Mouse (Mus musculus) midbrain, embryonic 15.5 days (tissue): ENCODE results near the gene Kif17. TPM values are rescaled to one million over a fixed set of nuclear protein-coding genes. Genes with fewer than 3 reads are reported as not detected.

Experiments used
- ATAC-seq: fragments of 200-750 bp; cut with Nextera tagmentation; replicated peaks from 2 replicates; pipeline ENCODE4 v1.8.0; 2017; ENCODE audit warnings: moderate TSS enrichment
- H3K27ac ChIP-seq: fragments of 300-500 bp; sonication (generic); 2 replicates; pipeline ENCODE4 v1.5.1; 2015; ENCODE audit warnings: mild to moderate bottlenecking, inconsistent platforms
- H3K27me3 ChIP-seq: fragments of 300-500 bp; sonication (generic); replicated peaks from 2 replicates; pipeline ENCODE4 v1.6.1; 2015; ENCODE audit warnings: inconsistent platforms
- H3K36me3 ChIP-seq: fragments of 300-500 bp; sonication (generic); replicated peaks from 2 replicates; pipeline ENCODE4 v1.6.1; 2015; ENCODE audit warnings: inconsistent platforms
- H3K4me1 ChIP-seq: fragments of 300-500 bp; sonication (generic); 2 replicates; pipeline ENCODE4 v1.6.1; 2015; ENCODE audit warnings: inconsistent platforms
- H3K4me2 ChIP-seq: fragments of 300-500 bp; sonication (generic); 2 replicates; pipeline ENCODE4 v1.6.1; 2015; ENCODE audit warnings: inconsistent platforms, mild to moderate bottlenecking, moderate library complexity
- H3K4me3 ChIP-seq: fragments of 300-500 bp; sonication (generic); 2 replicates; pipeline ENCODE4 v1.5.1; 2015; ENCODE audit warnings: mild to moderate bottlenecking, inconsistent platforms
- H3K9ac ChIP-seq: fragments of 300-500 bp; sonication (generic); 2 replicates; pipeline ENCODE4 v1.6.1; 2015; ENCODE audit warnings: mild to moderate bottlenecking, inconsistent platforms
- H3K9me3 ChIP-seq: fragments of 300-500 bp; sonication (generic); 2 replicates; pipeline ENCODE4 v1.6.1; 2016; ENCODE audit warnings: inconsistent platforms
- WGBS: fragments of 180-500 bp; shearing (Covaris S2); methylation state at CpG from one replicate; pipeline ENCODE4 v1.1.7; 2015; ENCODE audit warnings: mixed read lengths; 5-methylcytosine and 5-hydroxymethylcytosine counted together
- polyA plus RNA-seq: library from polyadenylated mRNA; unstranded; fragments of >200 nt; fragmentation: Nextera tagmentation; extraction: Ambion mirVana; gene quantifications from 2 replicates; pipeline ENCODE4 v1.2.1, GENCODE M21; 2015

Kif17 gene
- polyA plus RNA-seq, 1 experiment from 2014 or later, result 3.8 TPM

DNA sequence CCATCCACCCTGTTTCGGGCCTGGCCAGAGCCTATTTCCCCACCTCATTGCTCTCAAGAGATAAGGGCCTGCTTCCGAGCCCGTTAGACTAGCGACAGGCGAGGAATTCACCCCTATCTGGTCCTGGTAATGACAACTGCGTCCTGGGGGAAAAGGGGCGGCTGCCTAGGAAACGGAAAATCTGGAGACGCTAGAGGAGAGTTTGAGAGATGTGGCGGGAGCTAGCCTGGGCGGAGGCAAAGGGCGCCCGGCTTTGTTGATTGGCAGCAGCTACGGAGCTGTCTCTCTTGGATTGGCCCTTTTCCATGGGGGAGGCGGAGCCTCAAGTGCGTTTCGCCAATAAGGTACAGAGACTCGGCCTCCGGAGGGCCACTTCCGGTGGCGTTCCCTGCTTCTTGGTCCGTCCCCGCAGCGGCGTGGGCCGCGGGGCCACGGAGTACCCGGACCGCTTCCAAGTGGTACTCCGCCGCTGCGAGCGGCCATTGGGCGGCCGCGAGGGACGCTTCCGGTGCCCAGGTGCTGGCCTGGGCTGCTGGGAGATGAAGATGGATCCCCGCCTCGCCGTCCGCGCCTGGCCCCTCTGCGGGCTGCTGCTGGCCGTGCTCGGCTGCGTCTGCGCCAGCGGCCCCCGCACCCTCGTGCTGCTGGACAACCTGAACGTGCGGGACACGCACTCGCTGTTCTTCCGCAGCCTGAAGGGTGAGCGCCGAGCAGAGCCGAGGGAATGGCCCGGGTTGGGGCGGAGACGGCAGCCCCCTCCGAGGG is 54.3 kb downstream of the Kif17 start, which contains the start of gene Ddost:
TSS of gene Ddost (plus strand) at position 391 of the 765 bp plus-strand sequence.
- Histone ChIP-seq H3K27me3 (no peaks in the 10 kb centered on the region), H3K4me2 (peak within 1 kb of the TSS; percentile 91), H3K4me3 (peak within 1 kb of the TSS; percentile 99), H3K27ac (peak within 1 kb of the TSS; percentile 85), H3K4me1 (peaks cover 33% of the 10 kb centered on the region), H3K36me3 (peaks cover 4% of the 10 kb centered on the region; the same call in 1 of the 2 replicates), H3K9me3 (no peaks in the 10 kb centered on the region), H3K9ac (peak within 1 kb of the TSS; percentile 96)
- peak; percentile 99 for ATAC-seq
- WGBS, result under 1% methylated on average over 59 of the region's 64 CpGs

DNA sequence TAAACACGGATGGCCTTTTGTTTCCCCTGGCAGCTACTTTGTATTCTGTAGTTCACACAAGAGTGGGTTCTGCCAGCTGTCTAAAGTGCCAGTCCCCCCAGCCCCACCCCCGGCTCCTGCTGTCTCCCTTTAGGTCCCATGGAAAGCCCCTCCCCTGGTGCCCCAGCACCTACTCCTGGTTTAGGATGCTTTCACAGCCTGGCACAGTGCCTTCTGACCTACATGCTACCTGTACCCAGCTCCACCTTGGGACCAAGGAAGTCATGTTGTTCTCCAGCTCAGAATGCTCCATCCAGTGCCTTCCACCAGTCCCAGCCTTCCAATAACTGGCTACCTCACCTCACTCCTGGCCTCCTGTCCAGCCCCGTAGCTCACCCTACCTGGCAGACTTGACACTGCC is 56.8 kb downstream of the Kif17 start:
- no peaks in the 10 kb centered on the region for H3K9me3 ChIP-seq

GRCm38 (mm10) chr4:138307739-138308138 is 57.5 kb downstream of the Kif17 start:
- 95% methylated on average over 12 of the region's 12 CpGs for WGBS
- no peak overlapping the region for H3K4me3 ChIP-seq
- ATAC-seq, result no peak
- peaks cover 33% of the 10 kb centered on the region for H3K4me1 ChIP-seq
- H3K4me2 ChIP-seq, result no peak overlapping the region
- H3K27me3 ChIP-seq, result no peaks in the 10 kb centered on the region
- H3K9ac ChIP-seq, result no peak overlapping the region
- H3K9me3 ChIP-seq, result no peaks in the 10 kb centered on the region
- peaks cover 26% of the 10 kb centered on the region for H3K36me3 ChIP-seq
- no peak overlapping the region for H3K27ac ChIP-seq

More for the DNA sequence above, 56.8 kb downstream of the Kif17 start:
- Histone ChIP-seq H3K27ac (no peak overlapping the region), H3K36me3 (peaks cover 20% of the 10 kb centered on the region), H3K4me1 (peaks cover 33% of the 10 kb centered on the region), H3K9ac (no peak overlapping the region), H3K27me3 (no peaks in the 10 kb centered on the region), H3K4me2 (no peak overlapping the region), H3K4me3 (no peak overlapping the region)
- ATAC-seq, result no peak
- 82% methylated on average over 3 of the region's 3 CpGs for WGBS

- H3K9ac ChIP-seq, result no peak overlapping the region
- H3K27me3 ChIP-seq, result no peaks in the 10 kb centered on the region
- no peak overlapping the region for H3K27ac ChIP-seq
- H3K36me3 ChIP-seq, result peaks cover 45% of the 10 kb centered on the region
- no peak overlapping the region for H3K4me2 ChIP-seq
- no peak overlapping the region for H3K4me3 ChIP-seq
- peaks cover 21% of the 10 kb centered on the region for H3K4me1 ChIP-seq
- no peak for ATAC-seq
- 96% methylated on average over 19 of the region's 19 CpGs for WGBS
- no peaks in the 10 kb centered on the region for H3K9me3 ChIP-seq
These were observed 60.2 kb downstream of the Kif17 start for GRCm38 (mm10) chr4:138310311-138310910.

GRCm38 (mm10) chr4:138311595-138311994 is 61.4 kb downstream of the Kif17 start:
- Histone ChIP-seq H3K4me3 (no peak overlapping the region), H3K9ac (no peak overlapping the region), H3K27ac (no peak overlapping the region), H3K36me3 (peaks cover 47% of the 10 kb centered on the region), H3K9me3 (no peaks in the 10 kb centered on the region), H3K4me1 (peaks cover 10% of the 10 kb centered on the region; the same call in 1 of the 2 replicates), H3K4me2 (no peak overlapping the region), H3K27me3 (no peaks in the 10 kb centered on the region)
- WGBS, result 68% methylated on average over 8 of the region's 8 CpGs
- ATAC-seq, result peak; percentile 38

- no peak overlapping the region for H3K27ac ChIP-seq
- no peaks in the 10 kb centered on the region for H3K27me3 ChIP-seq
- no peak overlapping the region for H3K9ac ChIP-seq
- H3K4me2 ChIP-seq, result no peak overlapping the region
- H3K9me3 ChIP-seq, result no peaks in the 10 kb centered on the region
- 93% methylated on average over 3 of the region's 3 CpGs for WGBS
- H3K4me3 ChIP-seq, result no peak overlapping the region
- no peak for ATAC-seq
- H3K36me3 ChIP-seq, result peaks cover 53% of the 10 kb centered on the region
- peaks cover 5% of the 10 kb centered on the region; the same call in 1 of the 2 replicates for H3K4me1 ChIP-seq
These were observed 61.9 kb downstream of the Kif17 start for GRCm38 (mm10) chr4:138312105-138312504.

DNA sequence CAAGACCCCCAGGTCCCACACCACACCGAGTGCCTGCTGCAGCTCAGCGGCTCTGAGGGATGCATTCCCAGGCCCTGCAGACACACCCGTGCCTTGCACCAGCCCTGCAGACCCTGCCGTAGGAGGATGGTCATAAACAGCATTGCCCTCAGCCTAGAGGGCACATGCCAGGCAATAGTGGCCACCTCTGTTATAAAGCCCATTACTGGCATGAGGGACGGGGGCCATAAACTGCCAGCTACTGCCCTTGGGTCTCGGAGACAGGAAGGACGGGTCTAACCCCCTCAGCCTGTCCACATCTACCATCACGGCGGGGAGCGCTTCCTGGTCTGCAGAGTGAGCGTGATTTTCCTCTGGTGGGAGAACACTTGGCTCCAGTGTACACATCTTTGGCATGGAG is 62.8 kb downstream of the Kif17 start:
- Histone ChIP-seq H3K27me3 (no peaks in the 10 kb centered on the region), H3K9me3 (no peaks in the 10 kb centered on the region), H3K36me3 (peaks cover 53% of the 10 kb centered on the region), H3K9ac (no peak overlapping the region), H3K27ac (no peak overlapping the region), H3K4me3 (no peak overlapping the region), H3K4me1 (peaks cover 4% of the 10 kb centered on the region), H3K4me2 (no peak overlapping the region)
- no peak for ATAC-seq
- 92% methylated on average over 11 of the region's 11 CpGs for WGBS

DNA sequence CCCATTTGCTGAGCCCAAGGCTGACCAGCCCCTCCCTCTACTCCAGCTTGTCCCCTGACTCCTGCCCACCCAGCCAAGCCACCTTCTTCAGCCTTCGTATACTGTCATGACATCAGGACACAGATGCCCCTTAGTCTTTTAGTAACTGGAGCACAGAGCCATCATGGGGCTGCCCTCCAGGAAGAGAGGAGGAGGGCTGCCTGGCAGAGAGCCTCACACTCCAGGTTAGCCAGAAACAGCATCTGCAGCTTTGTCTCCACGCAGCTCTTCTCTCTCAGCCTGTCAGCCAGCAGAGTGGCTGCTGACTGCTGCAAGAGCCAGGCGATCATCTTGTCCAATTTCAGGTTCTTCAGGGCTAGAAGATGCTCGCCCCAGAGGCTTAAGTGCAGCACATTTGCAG is 63.6 kb downstream of the Kif17 start:
- H3K27me3 ChIP-seq, result no peaks in the 10 kb centered on the region
- peaks cover 53% of the 10 kb centered on the region for H3K36me3 ChIP-seq
- ATAC-seq, result no peak
- no peak overlapping the region for H3K9ac ChIP-seq
- H3K4me1 ChIP-seq, result peaks cover 4% of the 10 kb centered on the region
- no peak overlapping the region for H3K4me2 ChIP-seq
- WGBS, result 92% methylated on average over 4 of the region's 4 CpGs
- H3K27ac ChIP-seq, result no peak overlapping the region
- H3K4me3 ChIP-seq, result no peak overlapping the region
- H3K9me3 ChIP-seq, result no peaks in the 10 kb centered on the region

- Histone ChIP-seq H3K9me3 (no peaks in the 10 kb centered on the region), H3K27ac (no peak overlapping the region), H3K36me3 (peaks cover 43% of the 10 kb centered on the region), H3K9ac (no peak overlapping the region), H3K27me3 (no peaks in the 10 kb centered on the region), H3K4me2 (no peak overlapping the region), H3K4me3 (no peak overlapping the region), H3K4me1 (peaks cover 4% of the 10 kb centered on the region)
- 71% methylated on average over 9 of the region's 9 CpGs for WGBS
- ATAC-seq, result no peak
These were observed 65.5 kb downstream of the Kif17 start for GRCm38 (mm10) chr4:138315781-138316180.

- H3K9ac ChIP-seq, result no peak overlapping the region
- H3K27me3 ChIP-seq, result no peaks in the 10 kb centered on the region
- no peak for ATAC-seq
- H3K36me3 ChIP-seq, result peaks cover 37% of the 10 kb centered on the region
- no peak overlapping the region for H3K27ac ChIP-seq
- no peak overlapping the region for H3K4me2 ChIP-seq
- no peak overlapping the region for H3K4me3 ChIP-seq
- WGBS, result 92% methylated on average over 6 of the region's 6 CpGs
- peaks cover 4% of the 10 kb centered on the region for H3K4me1 ChIP-seq
- no peaks in the 10 kb centered on the region for H3K9me3 ChIP-seq
These were observed 66.1 kb downstream of the Kif17 start for GRCm38 (mm10) chr4:138316369-138316768.

DNA sequence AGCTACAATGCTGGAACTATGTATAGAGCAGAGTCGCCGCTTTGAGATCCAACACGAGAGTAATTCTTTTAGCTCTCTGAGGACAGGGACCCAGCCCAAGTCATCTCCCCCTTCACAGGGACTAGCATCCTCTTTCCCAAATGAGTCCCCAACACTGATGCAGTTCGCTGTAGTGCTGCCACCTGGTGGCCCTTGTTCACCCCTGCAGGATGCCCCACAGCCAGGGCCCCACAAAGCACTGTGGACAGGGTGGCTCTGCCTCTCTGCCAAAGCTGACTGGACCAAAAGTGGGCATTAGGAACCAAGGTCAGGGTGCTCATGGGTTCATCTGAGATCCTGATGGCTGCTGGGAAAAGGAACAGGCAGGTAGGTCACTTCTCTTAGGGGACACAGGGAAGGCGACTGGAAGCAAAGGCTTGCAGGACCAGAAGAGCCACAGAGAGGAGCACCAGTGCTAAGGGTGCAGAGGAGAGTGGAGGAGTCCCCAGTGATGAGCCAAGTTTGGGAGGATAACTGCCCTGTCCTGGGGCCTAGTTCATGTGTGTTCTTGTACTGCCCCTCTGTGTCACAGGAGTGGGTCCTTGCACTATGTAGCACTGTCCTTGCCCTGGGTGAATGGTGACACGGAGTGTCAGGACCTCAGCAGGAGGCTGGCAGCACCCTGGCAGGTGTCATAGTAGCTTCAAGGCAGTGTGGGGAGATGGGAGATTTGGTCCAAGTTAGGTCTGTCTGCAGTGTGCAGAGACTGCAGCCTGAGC is 68.5 kb downstream of the Kif17 start:
- Histone ChIP-seq H3K9ac (no peak overlapping the region), H3K4me2 (no peak overlapping the region), H3K36me3 (peaks cover 20% of the 10 kb centered on the region; the same call in 1 of the 2 replicates), H3K4me1 (peaks cover 19% of the 10 kb centered on the region), H3K4me3 (no peak overlapping the region), H3K27ac (no peak overlapping the region), H3K9me3 (no peaks in the 10 kb centered on the region), H3K27me3 (no peaks in the 10 kb centered on the region)
- 57% methylated on average over 6 of the region's 6 CpGs for WGBS
- peak; percentile 53 for ATAC-seq

- no peak for ATAC-seq
- Histone ChIP-seq H3K27me3 (no peaks in the 10 kb centered on the region), H3K27ac (no peak overlapping the region), H3K9ac (no peak overlapping the region), H3K36me3 (peaks cover 12% of the 10 kb centered on the region; the same call in 1 of the 2 replicates), H3K4me3 (no peak overlapping the region), H3K4me2 (no peak overlapping the region), H3K9me3 (no peaks in the 10 kb centered on the region), H3K4me1 (peaks cover 27% of the 10 kb centered on the region)
- 33% methylated on average over 10 of the region's 10 CpGs for WGBS
These were observed 69.3 kb downstream of the Kif17 start for GRCm38 (mm10) chr4:138319508-138319907.
